Mouse (Mus musculus): ENCODE measurements around the gene Tmem170b.
"Not testable (repeated sequence)": the region's sequence is repeated elsewhere in the genome, so short reads cannot be mapped to it uniquely, and the experiment has no call there.

The Tmem170b gene

DNA sequence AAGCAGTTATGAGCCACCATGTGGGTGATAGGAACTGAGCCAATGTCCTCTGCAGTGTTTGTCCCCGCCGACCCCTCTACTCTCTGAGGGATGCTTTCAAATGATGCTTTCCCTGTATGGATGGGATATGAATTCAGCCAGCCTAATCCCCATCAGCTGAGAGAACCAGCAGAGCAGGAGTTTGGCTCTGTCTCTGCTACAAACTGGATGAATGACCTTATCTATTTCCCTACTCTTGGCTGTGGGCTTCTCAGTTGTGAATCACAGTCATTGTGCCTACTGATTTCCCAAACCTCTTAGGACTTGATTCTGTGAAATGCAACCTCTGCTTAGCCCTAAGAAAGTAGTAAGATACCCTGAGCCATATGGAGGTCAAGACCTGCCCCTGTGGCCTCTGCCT lies 64.2 kb downstream of the Tmem170b start:
- no peak for DNase-seq (ENCODE audit: low spot score in 2 of 2)

DNA sequence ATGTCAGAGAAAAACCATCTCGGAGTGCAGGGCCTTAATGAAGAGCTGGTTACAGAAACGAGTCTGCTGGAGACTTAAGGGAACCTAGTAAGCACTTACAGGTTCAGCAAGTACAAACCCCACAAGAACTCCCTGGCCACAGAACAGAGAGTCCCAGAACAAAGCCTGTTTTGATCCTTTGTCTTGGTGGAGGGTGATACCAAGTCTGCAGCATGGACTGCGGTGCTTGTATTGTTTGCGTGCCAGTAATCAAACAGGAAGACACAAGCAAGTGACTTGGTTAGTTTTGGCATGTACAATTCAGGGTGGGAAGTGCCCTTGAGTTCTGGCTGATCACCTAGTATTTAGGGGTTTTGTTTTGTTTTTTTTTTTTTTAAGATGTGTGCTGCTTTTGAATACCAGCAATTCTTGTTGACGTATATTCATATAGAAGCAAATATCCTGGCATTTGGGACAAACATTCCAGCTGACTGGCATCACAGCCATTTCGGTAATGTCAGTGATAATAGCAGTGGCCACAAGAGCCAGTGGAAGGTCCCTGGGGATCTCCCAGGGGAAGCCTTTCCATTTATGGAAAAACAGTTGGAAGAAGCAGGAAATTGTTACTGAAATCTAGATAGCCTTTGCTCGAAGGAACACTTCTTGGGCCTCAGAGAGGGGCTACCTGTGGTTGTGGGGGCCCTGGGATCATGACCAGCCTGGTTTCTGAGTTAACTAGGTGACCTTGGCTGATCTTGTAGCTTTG lies 64.9 kb downstream of the Tmem170b start:
- DNase-seq (ENCODE audit: low spot score in 2 of 2): no peak

DNA sequence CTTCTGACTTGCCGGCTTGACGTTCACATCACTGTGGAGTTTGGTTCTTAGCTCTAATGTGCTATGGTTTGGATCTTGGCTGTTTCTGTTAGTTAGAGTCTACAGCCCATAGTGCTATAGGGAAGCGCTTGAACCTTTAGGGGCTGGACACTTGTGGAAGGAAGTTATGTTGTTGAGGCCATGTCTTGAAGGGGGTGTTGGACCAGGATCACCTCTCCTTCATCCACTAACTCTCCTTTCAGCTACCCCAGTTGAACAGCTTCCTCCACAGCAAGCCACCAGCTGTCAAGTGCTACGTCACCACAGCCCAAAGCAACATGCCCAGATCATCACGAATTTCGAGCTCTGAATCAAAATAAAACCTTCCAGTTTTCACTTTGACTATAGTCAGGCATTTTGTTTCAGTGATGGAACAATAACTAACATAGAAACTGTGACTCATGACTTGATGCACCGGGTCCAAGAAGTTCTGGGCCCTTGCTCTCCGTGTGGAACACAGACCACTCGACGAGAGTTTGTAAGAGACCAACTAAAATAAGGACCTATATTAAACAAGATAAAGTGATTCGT lies 65.5 kb downstream of the Tmem170b start:
- no peak for DNase-seq (ENCODE audit: low spot score in 2 of 2)

- DNase-seq (ENCODE audit: low spot score in 2 of 2): not testable (repeated sequence)
Measured at GRCm38 (mm10) chr13:41672904-41673303, 67.2 kb downstream of the Tmem170b start.

DNA sequence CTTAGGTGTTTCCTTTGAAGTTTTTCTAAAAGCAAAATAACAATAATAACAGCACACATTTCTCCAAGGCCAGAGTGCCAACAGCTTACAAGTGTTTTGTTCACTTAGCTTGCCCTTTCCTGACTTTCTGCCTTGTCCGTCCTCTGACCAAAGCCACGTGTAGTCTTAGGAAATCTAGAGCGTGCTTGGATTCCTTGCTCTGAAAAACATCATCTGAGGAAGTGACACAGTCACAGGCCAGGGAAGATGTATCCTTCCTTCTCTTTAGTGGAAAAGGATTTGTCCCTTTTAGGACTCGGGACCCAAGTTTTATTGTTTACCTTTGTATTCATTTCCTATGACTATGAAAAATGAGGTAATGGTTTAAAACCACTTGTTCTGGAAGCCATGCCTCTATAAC lies 67.8 kb downstream of the Tmem170b start:
- no peak for DNase-seq (ENCODE audit: low spot score in 2 of 2)

GRCm38 (mm10) chr13:41674608-41675007 lies 68.9 kb downstream of the Tmem170b start:
- not testable (repeated sequence) for DNase-seq (ENCODE audit: low spot score in 2 of 2)

DNA sequence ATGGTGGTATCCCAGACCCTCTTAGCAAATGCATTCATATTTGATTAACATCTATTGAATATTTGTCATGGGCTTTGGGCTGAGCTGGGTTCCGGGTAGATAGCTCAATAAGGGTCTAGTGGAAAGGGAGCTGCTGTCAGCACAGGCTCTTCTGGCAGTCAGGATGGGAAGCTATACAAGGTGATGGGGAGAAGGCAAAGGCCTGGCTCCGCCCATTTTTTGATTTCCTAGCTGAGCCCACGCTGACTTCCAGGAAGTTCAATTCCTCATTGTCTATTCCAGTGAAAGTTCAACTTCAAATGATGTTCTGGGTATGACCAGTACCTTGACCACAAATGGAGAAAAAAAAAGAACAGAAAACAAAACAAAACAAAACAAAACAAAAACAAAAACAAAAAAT lies 69.8 kb downstream of the Tmem170b start:
- no peak for DNase-seq (ENCODE audit: low spot score in 2 of 2)

- DNase-seq (ENCODE audit: low spot score in 2 of 2): no peak
Measured at GRCm38 (mm10) chr13:41675966-41676835, 70.5 kb downstream of the Tmem170b start.

DNA sequence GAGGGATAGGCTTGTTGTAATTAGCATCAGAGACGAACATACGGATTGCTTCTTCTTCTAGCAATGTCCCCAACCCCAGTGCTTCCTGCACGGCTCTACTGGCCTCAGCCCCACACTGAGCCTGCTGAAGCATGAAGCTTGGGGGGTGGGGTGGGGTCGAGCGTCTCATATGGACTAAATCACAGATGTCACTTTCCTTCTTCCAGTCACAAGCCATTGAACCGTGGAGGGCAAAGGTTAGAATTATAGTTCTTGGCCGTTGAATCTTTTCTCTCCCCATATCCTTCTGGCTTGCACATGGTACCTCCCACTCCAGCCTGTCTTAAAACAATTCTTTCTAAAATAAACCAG lies 71.1 kb downstream of the Tmem170b start:
- no peak for DNase-seq (ENCODE audit: low spot score in 2 of 2)

DNA sequence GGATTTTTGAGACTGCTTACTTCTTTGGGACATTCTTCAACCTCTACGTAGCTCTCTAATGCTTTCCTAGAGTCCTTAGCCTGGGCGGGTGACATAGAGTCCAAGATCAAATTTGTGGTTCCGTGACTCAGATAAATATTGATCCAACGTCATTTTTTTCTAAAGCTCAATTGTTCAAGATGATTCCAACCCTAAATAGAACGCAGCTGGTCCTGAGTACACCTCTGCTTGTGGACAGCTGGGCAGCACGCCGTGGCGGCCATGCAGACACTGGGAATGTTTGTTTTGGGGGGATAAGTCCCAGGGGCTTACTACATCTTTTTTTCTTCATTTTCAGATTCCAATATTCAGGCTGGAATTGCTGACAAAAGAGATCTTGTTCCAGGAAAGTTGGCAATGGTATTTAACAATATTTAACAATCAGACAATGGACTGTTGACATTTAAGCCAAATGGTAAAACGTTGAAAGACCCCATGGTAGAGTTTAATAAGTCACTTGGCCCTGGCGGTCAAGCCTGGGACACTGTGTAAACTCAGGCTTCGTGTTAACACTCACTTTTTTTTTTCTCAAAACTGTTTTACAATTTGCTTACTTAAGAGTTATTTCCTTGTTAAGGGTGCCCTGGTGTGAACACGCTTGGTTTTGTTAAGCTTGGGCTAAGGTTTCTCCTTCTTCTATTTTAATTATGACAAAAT lies 75.3 kb downstream of the Tmem170b start:
- DNase-seq (ENCODE audit: low spot score in 2 of 2): no peak

DNA sequence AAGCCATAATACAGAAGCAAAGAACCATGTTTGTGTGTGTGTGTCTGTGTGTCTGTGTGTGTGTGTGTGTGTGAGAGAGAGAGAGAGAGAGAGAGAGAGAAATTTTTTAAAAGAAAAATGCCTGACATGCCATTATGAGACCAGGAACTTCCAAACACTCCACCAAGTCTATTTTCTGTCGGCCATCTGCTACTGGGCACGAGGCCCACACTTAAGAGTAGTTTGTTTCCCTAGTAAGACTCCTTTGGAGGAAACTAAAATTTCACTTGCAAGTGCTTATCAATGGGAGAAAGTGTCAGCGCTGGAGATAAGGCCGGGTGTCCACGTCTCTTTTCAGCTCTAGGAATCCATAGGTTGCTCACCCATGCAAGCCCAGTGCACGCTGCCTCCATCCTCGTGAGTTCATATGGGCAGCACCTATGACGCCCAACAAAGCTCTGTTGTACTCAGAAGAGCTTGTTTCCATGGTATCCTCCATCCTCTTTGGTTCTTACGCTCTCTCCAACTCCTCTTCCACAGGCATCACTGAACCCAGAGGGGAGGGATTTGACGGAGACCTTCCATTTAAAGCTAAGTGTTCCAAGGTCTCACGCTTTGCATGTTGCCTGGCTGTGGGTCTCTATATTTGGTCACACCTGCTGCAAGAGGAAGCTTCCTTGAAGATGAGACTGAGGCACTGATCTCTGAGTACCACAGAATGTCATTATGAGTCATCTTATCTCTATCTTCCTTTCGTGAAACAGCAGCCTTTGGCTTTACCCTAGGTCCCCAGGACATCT lies 76.8 kb downstream of the Tmem170b start:
- peak; percentile 11 to 62 for DNase-seq (ENCODE audit: low spot score in 2 of 2)

DNA sequence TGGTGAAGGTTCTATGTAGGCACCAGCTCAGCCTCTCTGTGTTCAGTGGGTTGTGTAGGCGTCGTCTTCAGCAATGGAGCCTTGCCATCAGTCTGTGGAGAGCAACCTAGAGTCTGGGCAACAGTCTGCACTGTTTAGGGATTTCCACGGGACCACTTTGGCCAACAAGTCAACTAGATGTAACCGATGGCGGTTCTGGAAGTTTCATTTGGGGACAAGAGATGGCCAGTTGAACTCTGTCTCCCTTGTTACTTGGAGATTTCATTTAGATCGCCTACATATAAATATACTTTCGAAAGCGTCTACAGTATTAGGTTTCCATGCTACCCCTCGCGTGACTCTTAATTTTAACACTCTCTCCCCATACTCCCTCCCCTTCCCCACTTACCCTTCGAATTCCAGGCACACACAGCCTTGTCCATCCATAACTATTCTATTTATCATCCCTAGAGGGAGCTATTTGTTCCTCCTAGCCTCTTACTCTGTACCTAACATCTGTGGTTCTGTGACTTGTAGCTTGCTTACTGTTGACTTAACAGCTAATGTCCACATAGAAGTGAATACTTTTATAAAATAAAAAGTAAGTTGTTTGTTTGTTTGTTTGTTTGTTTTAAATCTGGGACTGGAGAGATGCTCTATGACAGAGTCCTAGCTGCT lies 77.8 kb downstream of the Tmem170b start:
- no peak for DNase-seq (ENCODE audit: low spot score in 2 of 2)

- DNase-seq (ENCODE audit: low spot score in 2 of 2): no peak
Measured at GRCm38 (mm10) chr13:41685499-41685898, 79.8 kb downstream of the Tmem170b start.

DNA sequence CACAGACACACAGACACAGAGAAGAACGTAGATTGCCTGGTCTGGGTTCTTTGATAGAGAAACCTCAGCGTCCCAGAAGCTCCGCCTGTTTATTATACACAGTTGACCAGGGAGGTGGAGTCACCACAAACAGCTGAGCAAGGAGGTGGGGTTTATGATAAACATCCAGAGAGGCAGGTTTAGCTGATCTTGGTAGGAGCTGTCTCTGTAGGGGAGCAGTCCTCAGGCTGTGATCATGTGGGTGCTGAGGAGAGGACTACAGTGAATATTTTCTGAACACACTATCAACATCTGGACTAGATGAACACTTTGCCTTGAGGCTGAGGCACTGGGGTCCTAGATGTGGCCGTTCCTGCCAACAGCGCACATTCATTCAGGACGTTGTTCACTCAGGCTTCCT lies 83.3 kb downstream of the Tmem170b start:
- no peak for DNase-seq (ENCODE audit: low spot score in 2 of 2)

DNA sequence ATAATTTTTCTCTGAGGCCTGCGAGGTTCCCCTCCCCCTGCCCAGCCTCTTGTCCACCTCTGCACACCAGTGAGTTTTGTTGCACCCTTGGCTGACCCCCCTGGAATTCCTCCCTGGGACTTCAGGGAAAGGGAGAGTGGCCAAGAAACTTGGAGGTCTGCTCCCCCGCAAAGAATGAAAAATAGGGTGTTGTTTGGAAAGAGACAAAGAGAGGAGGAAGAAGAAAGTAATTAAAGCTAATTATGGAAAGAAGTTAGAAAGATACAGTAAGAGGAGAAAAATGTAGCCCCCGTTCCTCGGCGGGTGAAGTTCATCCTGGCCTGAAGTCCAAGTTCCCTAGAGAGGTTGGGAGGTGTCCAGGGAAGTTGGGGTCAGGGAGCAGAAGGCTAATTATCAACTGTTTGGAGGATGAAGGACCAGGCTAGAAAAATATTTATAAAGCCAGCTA lies 83.9 kb downstream of the Tmem170b start:
- DNase-seq (ENCODE audit: low spot score in 2 of 2): no peak

Data from frontal cortex, postnatal 36 days (tissue).